Mouse (Mus musculus) skeletal muscle tissue, adult 2 months (tissue): ENCODE results near the gene Scrn3.

ENCODE experiments used
- DNase-seq: peaks from one replicate; pipeline ENCODE4 v3.0.0-alpha.2; 2012; ENCODE audit warnings: low read depth, low spot score

Gene Scrn3

GRCm38 (mm10) chr2:73312152-73313116, at the start of gene Scrn3, which contains the start of gene Cir1:
Gene Scrn3 (plus strand): TSS chr2:73312601.
Gene Cir1 (minus strand): TSS chr2:73312701.
- DNase-seq: peak; percentile 98

GRCm38 (mm10) chr2:73263172-73263765, 49.1 kb upstream of the Scrn3 start:
- no peak for DNase-seq

- DNase-seq: no peak
Observed at GRCm38 (mm10) chr2:73263794-73264610, 48.4 kb upstream of the Scrn3 start.

GRCm38 (mm10) chr2:73264611-73265195, 47.7 kb upstream of the Scrn3 start:
- no peak for DNase-seq

- no peak for DNase-seq
Observed at GRCm38 (mm10) chr2:73266011-73266410, 46.4 kb upstream of the Scrn3 start.

- DNase-seq: no peak
Observed at GRCm38 (mm10) chr2:73266623-73267022, 45.8 kb upstream of the Scrn3 start.

- no peak for DNase-seq
Observed at GRCm38 (mm10) chr2:73267231-73267630, 45.2 kb upstream of the Scrn3 start.

GRCm38 (mm10) chr2:73267818-73268217, 44.6 kb upstream of the Scrn3 start:
- no peak for DNase-seq

GRCm38 (mm10) chr2:73268281-73268680, 44.1 kb upstream of the Scrn3 start:
- no peak for DNase-seq

GRCm38 (mm10) chr2:73268836-73269395, 43.5 kb upstream of the Scrn3 start:
- no peak for DNase-seq

GRCm38 (mm10) chr2:73269666-73270065, 42.7 kb upstream of the Scrn3 start:
- DNase-seq: no peak

GRCm38 (mm10) chr2:73270071-73270592, 42.3 kb upstream of the Scrn3 start:
- DNase-seq: no peak

- DNase-seq: no peak
Observed at GRCm38 (mm10) chr2:73270593-73271458, 41.6 kb upstream of the Scrn3 start.

GRCm38 (mm10) chr2:73271459-73272161, 40.8 kb upstream of the Scrn3 start, which contains the start of gene Sp9:
Gene Sp9 (plus strand): TSS chr2:73271925.
- no peak for DNase-seq

- DNase-seq: no peak
Observed at GRCm38 (mm10) chr2:73272351-73273248, 39.8 kb upstream of the Scrn3 start.

- DNase-seq: no peak
Observed at GRCm38 (mm10) chr2:73273249-73274118, 38.9 kb upstream of the Scrn3 start.
